Mouse (Mus musculus) neural tube, embryonic 14.5 days (tissue): ENCODE measurements around the gene Tmprss9. TPM values are rescaled to one million over a fixed set of nuclear protein-coding genes. Genes with fewer than 3 reads are reported as not detected.

Source experiments
- ATAC-seq: fragments of 200-750 bp; cut with Nextera tagmentation; 2 replicates; pipeline ENCODE4 v1.8.0; 2017; ENCODE audit warnings: low read depth, mild to moderate bottlenecking, moderate TSS enrichment, moderate library complexity
- H3K27ac ChIP-seq: fragments of 300-500 bp; sonication (generic); 2 replicates; pipeline ENCODE4 v1.5.1; 2014; ENCODE audit warnings: low read depth, mild to moderate bottlenecking, control low read depth, low read length, moderate library complexity, mixed read lengths
- H3K27me3 ChIP-seq: fragments of 300-500 bp; sonication (generic); 2 replicates; pipeline ENCODE4 v1.6.1; 2014; ENCODE audit warnings: low read length; ENCODE audit not compliant: control insufficient read depth, insufficient read depth
- H3K36me3 ChIP-seq: fragments of 300-500 bp; sonication (generic); 2 replicates; pipeline ENCODE4 v1.6.1; 2014; ENCODE audit warnings: low read length, mixed read lengths; ENCODE audit not compliant: control insufficient read depth, insufficient read depth
- H3K4me1 ChIP-seq: fragments of 300-500 bp; sonication (generic); 2 replicates; pipeline ENCODE4 v1.6.1; 2014; ENCODE audit warnings: low read length; ENCODE audit not compliant: control insufficient read depth, insufficient read depth
- H3K4me2 ChIP-seq: fragments of 300-500 bp; sonication (generic); 2 replicates; pipeline ENCODE4 v1.6.1; 2014; ENCODE audit warnings: mild to moderate bottlenecking, low read depth, low read length, control low read depth
- H3K4me3 ChIP-seq: fragments of 300-500 bp; sonication (generic); 2 replicates; pipeline ENCODE4 v1.5.1; 2014; ENCODE audit warnings: low read depth, low read length, control low read depth, mixed read lengths
- H3K9ac ChIP-seq: fragments of 300-500 bp; sonication (generic); replicated peaks from 2 replicates; pipeline ENCODE4 v1.6.1; 2014; ENCODE audit warnings: low read depth, mild to moderate bottlenecking, control low read depth, low read length, mixed read lengths
- H3K9me3 ChIP-seq: fragments of 300-500 bp; sonication (generic); 2 replicates; pipeline ENCODE4 v1.6.1; 2016; ENCODE audit warnings: low read length; ENCODE audit not compliant: control insufficient read depth
- WGBS: fragments of 180-500 bp; shearing (Covaris S2); extraction: QIAGEN DNeasy Blood & Tissue Kit; methylation state at CpG from one replicate; pipeline ENCODE4 v1.1.7; 2014; 5-methylcytosine and 5-hydroxymethylcytosine counted together
- polyA plus RNA-seq: library from polyadenylated mRNA; unstranded; fragments of >200 nt; fragmentation: Nextera tagmentation; extraction: Ambion mirVana; gene quantifications from 2 replicates; pipeline ENCODE4 v1.2.1, GENCODE M21; 2014

Tmprss9 gene
- polyA plus RNA-seq, 1 experiment from 2014 or later: 0.13 TPM

DNA sequence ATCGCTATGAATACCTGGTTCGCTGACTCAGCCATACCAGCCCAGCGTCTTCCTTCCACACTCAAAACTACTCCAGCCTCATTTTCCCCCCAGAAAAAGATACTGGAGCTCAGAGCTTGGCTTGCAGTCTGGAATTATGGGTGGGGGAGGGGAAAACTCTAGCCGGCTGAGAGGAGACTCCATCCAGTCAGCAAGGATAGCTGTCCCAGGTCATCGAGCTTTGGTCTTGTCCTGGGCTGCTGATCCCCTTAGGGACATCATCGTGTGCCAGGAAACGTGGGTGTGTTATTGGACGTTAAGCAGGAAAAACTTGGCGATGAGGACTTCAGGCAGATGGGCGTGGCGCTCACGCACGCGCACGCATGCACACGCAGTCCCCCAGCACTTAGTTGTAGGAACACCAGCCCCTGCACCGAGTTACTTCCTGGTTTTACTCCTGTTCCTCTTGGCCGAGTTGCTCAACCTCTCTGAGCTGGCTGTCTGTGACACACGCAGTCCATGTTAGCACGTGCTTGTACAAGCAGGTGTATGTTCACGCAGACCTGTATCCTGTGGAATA is 61.9 kb downstream of the Tmprss9 start:
- ATAC-seq: no peak
- no peak overlapping the region for H3K9ac ChIP-seq
- peak overlapping the region; percentile 31; the same call in 1 of the 2 replicates for H3K4me2 ChIP-seq
- no peaks in the 10 kb centered on the region for H3K36me3 ChIP-seq
- 3% methylated on average over 21 of the region's 21 CpGs for WGBS
- no peak overlapping the region for H3K27ac ChIP-seq
- H3K4me1 ChIP-seq: peaks cover 59% of the 10 kb centered on the region
- peaks cover 41% of the 10 kb centered on the region for H3K27me3 ChIP-seq
- H3K4me3 ChIP-seq: no peak overlapping the region
- no peaks in the 10 kb centered on the region for H3K9me3 ChIP-seq

DNA sequence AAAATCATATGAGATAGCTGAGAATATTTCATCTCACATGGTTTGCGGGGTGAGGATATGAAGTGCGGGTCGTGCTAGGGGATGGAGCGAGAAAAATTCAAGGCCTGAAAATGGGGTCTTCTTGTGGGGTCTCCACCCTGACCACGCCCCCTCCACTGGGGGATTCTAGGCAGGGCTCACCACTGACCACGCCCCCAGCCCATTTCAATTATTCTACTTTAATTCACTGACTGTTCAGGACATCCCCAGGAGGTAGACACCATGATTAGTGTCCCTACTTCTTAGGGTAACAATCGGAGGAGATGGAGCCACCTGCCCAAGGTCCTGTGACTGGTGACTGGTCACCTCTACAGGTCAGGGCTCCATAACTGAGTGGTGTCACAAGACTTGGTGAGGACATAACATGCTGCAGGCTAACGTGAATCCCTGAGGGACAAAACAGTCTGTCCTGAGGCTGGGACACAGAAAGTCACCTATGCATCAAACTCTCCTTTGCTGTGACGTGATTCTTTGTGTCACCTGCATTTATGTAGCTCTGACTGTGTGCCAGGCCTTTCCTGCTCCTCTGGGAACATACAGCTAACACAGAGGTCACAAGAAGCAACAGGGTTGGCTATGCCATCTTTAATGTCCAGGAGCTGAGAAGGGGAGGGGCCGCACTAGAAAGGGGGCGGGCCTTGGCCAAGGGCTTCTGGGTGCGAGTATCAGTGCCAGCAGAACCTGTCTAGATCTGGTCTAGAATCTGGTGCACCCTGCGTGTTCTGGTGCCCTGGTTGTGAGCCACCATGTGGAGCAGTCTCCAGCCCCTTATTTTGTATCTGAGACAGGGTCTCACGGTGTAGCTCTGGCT is 62.7 kb downstream of the Tmprss9 start:
- Histone ChIP-seq H3K4me3 (no peak overlapping the region), H3K27ac (no peak overlapping the region), H3K36me3 (no peaks in the 10 kb centered on the region), H3K27me3 (peaks cover 41% of the 10 kb centered on the region), H3K9me3 (no peaks in the 10 kb centered on the region), H3K4me1 (peaks cover 60% of the 10 kb centered on the region), H3K9ac (no peak overlapping the region), H3K4me2 (no peak overlapping the region)
- no peak for ATAC-seq
- WGBS: 32% methylated on average over 14 of the region's 14 CpGs

DNA sequence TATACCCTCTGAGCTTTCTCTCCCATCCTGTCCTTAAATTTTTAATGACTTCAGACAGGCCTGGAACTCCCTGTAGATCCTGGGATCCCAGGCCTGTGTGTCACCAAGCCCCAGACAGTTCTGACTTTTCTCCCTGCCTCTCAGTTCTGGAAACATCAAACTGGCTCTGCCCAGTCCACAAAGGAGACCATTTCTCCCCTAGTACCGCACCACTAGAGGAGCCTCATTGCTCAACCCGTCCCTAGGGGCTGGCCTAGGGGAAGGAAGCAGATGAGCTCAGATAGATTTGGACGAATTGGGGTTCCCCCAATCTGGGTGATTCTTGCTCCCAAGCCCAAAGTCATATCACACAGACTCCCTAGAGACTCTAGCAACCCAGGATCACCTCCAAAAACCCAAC is 63.6 kb downstream of the Tmprss9 start:
- 3% methylated on average over 3 of the region's 3 CpGs for WGBS
- H3K27ac ChIP-seq: no peak overlapping the region
- H3K4me3 ChIP-seq: no peak overlapping the region
- H3K9ac ChIP-seq: no peak overlapping the region
- H3K27me3 ChIP-seq: peaks cover 41% of the 10 kb centered on the region
- no peaks in the 10 kb centered on the region for H3K36me3 ChIP-seq
- ATAC-seq: no peak
- H3K4me1 ChIP-seq: peaks cover 63% of the 10 kb centered on the region
- no peaks in the 10 kb centered on the region for H3K9me3 ChIP-seq
- no peak overlapping the region; the same call in 1 of the 2 replicates for H3K4me2 ChIP-seq

- ATAC-seq: no peak
- peaks cover 41% of the 10 kb centered on the region for H3K27me3 ChIP-seq
- H3K36me3 ChIP-seq: no peaks in the 10 kb centered on the region
- H3K9me3 ChIP-seq: no peaks in the 10 kb centered on the region
- H3K9ac ChIP-seq: no peak overlapping the region
- 3% methylated on average over 17 of the region's 17 CpGs for WGBS
- no peak overlapping the region for H3K4me3 ChIP-seq
- no peak overlapping the region for H3K27ac ChIP-seq
- H3K4me2 ChIP-seq: peak overlapping the region; percentile 43; the same call in 1 of the 2 replicates
- H3K4me1 ChIP-seq: peaks cover 65% of the 10 kb centered on the region
Observed at GRCm38 (mm10) chr10:80935698-80936097, 64.0 kb downstream of the Tmprss9 start.

- H3K9me3 ChIP-seq: no peaks in the 10 kb centered on the region
- WGBS: under 1% methylated on average over 36 of the region's 37 CpGs
- no peak overlapping the region for H3K27ac ChIP-seq
- H3K36me3 ChIP-seq: no peaks in the 10 kb centered on the region
- peaks cover 39% of the 10 kb centered on the region for H3K27me3 ChIP-seq
- peak overlapping the region; percentile 20; the same call in 1 of the 2 replicates for H3K4me3 ChIP-seq
- H3K4me1 ChIP-seq: peaks cover 60% of the 10 kb centered on the region
- H3K9ac ChIP-seq: peak overlapping the region; percentile 16; the same call in 1 of the 2 replicates
- peak overlapping the region; percentile 43 for H3K4me2 ChIP-seq
- peak; percentile 25 for ATAC-seq
Observed at GRCm38 (mm10) chr10:80936135-80936809, 64.6 kb downstream of the Tmprss9 start.

GRCm38 (mm10) chr10:80936810-80937164 is 65.1 kb downstream of the Tmprss9 start:
- peak overlapping the region; percentile 43; the same call in 1 of the 2 replicates for H3K4me2 ChIP-seq
- H3K4me3 ChIP-seq: peak overlapping the region; percentile 20; the same call in 1 of the 2 replicates
- H3K4me1 ChIP-seq: peaks cover 56% of the 10 kb centered on the region
- H3K36me3 ChIP-seq: no peaks in the 10 kb centered on the region
- ATAC-seq: no peak
- peaks cover 35% of the 10 kb centered on the region for H3K27me3 ChIP-seq
- WGBS: 16% methylated on average over 6 of the region's 6 CpGs
- H3K9me3 ChIP-seq: no peaks in the 10 kb centered on the region
- peak overlapping the region; percentile 16; the same call in 1 of the 2 replicates for H3K9ac ChIP-seq
- no peak overlapping the region for H3K27ac ChIP-seq

DNA sequence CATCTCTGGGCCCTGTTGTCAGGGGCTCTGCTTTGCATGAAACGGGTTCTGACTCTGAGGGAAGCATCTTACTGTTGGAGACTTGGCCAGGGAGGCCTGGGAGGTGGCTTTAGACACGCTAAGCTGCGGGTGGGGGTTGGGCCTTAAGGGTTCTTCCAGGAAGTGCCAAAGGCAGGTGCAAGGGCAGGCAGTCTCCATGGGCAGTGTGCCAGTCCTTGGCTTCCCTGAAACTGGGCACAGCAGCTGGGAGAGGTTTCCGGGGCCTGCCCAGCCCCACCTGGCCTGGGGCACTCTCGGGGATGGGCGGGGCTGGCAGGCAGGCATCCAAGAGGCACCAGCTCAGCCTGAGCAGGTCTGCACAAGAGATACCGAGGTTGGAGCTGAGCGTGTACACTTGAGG is 66.0 kb downstream of the Tmprss9 start:
- 22% methylated on average over 8 of the region's 8 CpGs for WGBS
- H3K4me2 ChIP-seq: no peak overlapping the region
- ATAC-seq: no peak; the same call in 1 of the 2 replicates
- no peaks in the 10 kb centered on the region for H3K9me3 ChIP-seq
- H3K9ac ChIP-seq: no peak overlapping the region
- H3K27me3 ChIP-seq: peaks cover 32% of the 10 kb centered on the region
- no peak overlapping the region for H3K27ac ChIP-seq
- peaks cover 49% of the 10 kb centered on the region for H3K4me1 ChIP-seq
- no peaks in the 10 kb centered on the region for H3K36me3 ChIP-seq
- H3K4me3 ChIP-seq: no peak overlapping the region

- peak overlapping the region; percentile 26 for H3K4me3 ChIP-seq
- peak overlapping the region; percentile 59 for H3K4me2 ChIP-seq
- H3K4me1 ChIP-seq: peaks cover 40% of the 10 kb centered on the region
- no peaks in the 10 kb centered on the region for H3K36me3 ChIP-seq
- H3K9ac ChIP-seq: peak overlapping the region; percentile 46
- no peak overlapping the region for H3K27ac ChIP-seq
- WGBS: 8% methylated on average over 10 of the region's 15 CpGs
- H3K9me3 ChIP-seq: no peaks in the 10 kb centered on the region
- ATAC-seq: peak; percentile 44; the same call in 1 of the 2 replicates
- H3K27me3 ChIP-seq: peaks cover 21% of the 10 kb centered on the region
Observed at GRCm38 (mm10) chr10:80938831-80939550, 67.3 kb downstream of the Tmprss9 start.
